Mouse (Mus musculus) macrophage (primary cell): ENCODE measurements at regions not wholly inside any gene's neighbourhood (a gene's known extent, or its start where the extent isn't known, plus 50 kb on each side); places are given as distances from the start of the nearest gene placed in this dataset.

ENCODE experiments used
- H3K27ac ChIP-seq: fragments of 350-480 bp; formaldehyde crosslinking; 2 replicates; pipeline ENCODE4 v1.9.0; 2021
- H3K36me3 ChIP-seq: fragments of 350-480 bp; formaldehyde crosslinking; 2 replicates; pipeline ENCODE4 v1.9.0; 2021; ENCODE audit errors: inconsistent target
- H3K4me3 ChIP-seq: fragments of 350-480 bp; formaldehyde crosslinking; 2 replicates; pipeline ENCODE4 v1.9.0; 2021; ENCODE audit errors: inconsistent target
- H3K79me2 ChIP-seq: fragments of 350-480 bp; formaldehyde crosslinking; 2 replicates; pipeline ENCODE4 v1.9.0; 2021; ENCODE audit errors: inconsistent target
- WGBS: methylation state at CpG from one replicate; pipeline ENCODE4 v1.1.7; 2026; ENCODE audit warnings: inconsistent platforms; ENCODE audit not compliant: missing documents; 5-methylcytosine and 5-hydroxymethylcytosine counted together

DNA sequence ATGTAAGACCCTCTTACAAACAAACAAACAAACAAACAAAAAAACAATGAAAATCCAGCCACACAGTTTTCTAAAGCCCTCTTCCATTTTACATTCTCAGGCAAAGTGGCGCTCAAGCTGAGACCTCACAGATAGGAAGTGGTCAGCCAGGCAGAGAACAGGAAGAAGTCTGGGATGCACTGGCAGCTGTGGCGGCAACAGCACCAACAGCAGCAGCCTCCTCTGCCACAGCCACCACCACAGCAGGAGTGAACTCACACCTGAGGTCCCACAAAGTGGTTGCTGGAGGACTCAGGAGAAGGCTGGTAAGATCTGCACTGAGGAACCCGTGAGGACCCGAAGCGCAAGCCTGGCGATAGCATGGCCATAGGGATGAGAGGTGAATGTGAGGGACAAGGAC, 156.3 kb downstream of the Grm4 start:
- Histone ChIP-seq H3K4me3 (no peak overlapping the region), H3K27ac (no peak overlapping the region)
- 39% methylated on average over 6 of the region's 6 CpGs for WGBS

DNA sequence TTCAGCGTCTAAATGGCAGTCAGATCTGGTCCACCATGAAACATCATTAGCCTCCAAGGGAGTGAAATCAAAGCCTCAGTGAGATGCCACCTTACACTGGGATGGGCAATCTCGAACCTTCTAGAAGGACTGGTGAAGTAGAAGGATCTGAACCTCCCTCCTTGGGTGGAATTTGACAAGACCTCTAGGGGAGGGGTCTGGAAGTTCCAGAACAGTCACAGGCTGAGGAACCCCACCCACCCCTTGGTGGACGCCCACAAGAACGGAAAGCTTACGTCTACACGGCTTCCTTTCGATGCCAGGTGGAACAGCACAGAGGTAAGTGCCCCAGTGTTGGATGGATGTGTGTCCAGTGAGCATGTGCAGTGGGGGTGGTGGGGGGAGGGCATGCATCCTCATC, 156.9 kb downstream of the Grm4 start:
- 84% methylated on average over 7 of the region's 7 CpGs for WGBS
- H3K4me3 ChIP-seq: no peak overlapping the region
- no peak overlapping the region for H3K27ac ChIP-seq
- no peaks in the 10 kb centered on the region for H3K79me2 ChIP-seq
- no peaks in the 10 kb centered on the region for H3K36me3 ChIP-seq

More for the DNA sequence above, 156.3 kb downstream of the Grm4 start:
- no peaks in the 10 kb centered on the region for H3K79me2 ChIP-seq
- no peaks in the 10 kb centered on the region for H3K36me3 ChIP-seq

DNA sequence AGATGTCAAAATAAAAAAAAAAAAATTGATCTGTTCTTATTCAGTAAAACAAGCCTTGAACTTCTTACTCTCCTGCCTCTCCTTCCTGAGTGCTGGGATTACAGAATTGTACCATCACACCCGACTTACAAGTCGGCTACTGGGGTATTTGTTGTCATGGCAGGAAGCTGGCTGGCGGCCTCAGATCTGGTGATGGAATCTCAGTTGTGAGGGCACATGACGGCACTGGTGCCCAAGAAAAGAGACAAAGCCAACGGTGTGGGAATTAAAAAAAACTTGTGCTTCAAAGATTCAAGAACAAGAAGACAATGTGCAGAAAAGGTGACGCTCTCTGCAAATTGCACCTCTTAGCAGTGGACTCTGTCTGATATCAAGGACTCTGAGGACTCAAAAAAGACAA, 157.3 kb downstream of the Grm4 start:
- H3K79me2 ChIP-seq: no peaks in the 10 kb centered on the region
- 73% methylated on average over 6 of the region's 6 CpGs for WGBS

DNA sequence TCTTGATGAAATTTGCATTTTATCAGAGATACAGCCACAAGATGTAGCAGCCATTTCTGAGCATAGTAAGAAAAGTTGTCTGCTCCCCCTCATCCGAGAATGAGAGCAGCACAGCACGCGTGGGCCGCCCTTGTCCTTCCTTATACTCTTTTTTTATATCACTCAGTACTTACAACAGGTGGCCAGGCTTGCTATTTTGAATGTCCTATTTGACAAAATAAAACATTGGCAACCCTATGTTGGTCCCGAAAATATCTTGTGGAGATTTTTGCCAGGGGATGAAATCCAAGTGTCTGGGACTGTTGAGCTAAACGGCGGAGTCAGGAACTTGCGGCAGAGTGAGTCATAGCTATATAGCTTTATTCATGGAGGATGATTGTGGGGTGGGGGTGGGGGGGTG, 158.0 kb upstream of the Lemd2 start:
- WGBS: 92% methylated on average over 5 of the region's 8 CpGs
- no peaks in the 10 kb centered on the region for H3K79me2 ChIP-seq
- no peak overlapping the region for H3K4me3 ChIP-seq
- no peaks in the 10 kb centered on the region for H3K36me3 ChIP-seq
- H3K27ac ChIP-seq: no peak overlapping the region

More for the DNA sequence above, 157.3 kb downstream of the Grm4 start:
- no peak overlapping the region for H3K4me3 ChIP-seq
- no peaks in the 10 kb centered on the region for H3K36me3 ChIP-seq
- H3K27ac ChIP-seq: no peak overlapping the region

DNA sequence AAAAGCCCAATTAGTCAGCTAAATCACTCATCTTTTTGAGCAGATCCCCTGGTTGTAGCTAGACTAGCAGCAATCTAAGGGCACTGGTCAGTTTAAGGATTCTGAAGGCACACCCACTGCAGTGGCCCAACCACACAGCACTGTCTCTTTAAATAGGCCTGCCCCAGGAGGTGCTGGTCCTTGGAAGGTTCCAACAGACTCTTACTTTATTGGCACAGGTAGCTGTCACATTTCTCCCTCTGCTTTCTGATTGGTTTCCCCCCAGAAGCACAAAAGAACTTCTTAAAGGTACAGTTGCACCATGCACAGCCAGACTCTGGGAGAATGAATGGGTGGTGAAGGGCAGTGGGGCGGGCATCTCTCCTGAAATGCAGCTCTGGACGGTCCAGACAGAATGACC, 157.1 kb upstream of the Lemd2 start:
- no peaks in the 10 kb centered on the region for H3K36me3 ChIP-seq
- 93% methylated on average over 2 of the region's 2 CpGs for WGBS
- H3K27ac ChIP-seq: no peak overlapping the region
- no peaks in the 10 kb centered on the region for H3K79me2 ChIP-seq
- H3K4me3 ChIP-seq: no peak overlapping the region

DNA sequence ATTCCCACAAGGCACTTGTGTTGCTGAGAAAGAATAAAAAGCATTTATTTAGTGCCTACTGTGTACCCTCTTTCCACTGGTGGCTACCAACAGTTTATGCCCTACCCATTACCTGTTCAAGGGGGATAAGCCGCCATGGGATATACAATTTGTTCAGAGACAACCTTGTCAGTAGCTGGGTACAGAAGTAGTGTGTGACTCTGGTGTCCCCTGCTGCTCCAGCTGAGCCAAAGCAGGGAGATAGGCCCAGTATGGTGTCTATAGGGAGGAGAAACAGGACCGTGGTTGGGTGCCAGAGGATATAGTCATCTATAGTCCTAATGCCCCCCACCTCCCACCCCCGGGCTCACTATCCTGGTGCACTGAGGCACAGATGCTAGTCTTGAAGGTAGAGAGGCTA, 152.6 kb upstream of the Lemd2 start:
- H3K4me3 ChIP-seq: no peak overlapping the region
- H3K79me2 ChIP-seq: no peaks in the 10 kb centered on the region
- 71% methylated on average over 3 of the region's 3 CpGs for WGBS
- H3K27ac ChIP-seq: no peak overlapping the region
- H3K36me3 ChIP-seq: no peaks in the 10 kb centered on the region

DNA sequence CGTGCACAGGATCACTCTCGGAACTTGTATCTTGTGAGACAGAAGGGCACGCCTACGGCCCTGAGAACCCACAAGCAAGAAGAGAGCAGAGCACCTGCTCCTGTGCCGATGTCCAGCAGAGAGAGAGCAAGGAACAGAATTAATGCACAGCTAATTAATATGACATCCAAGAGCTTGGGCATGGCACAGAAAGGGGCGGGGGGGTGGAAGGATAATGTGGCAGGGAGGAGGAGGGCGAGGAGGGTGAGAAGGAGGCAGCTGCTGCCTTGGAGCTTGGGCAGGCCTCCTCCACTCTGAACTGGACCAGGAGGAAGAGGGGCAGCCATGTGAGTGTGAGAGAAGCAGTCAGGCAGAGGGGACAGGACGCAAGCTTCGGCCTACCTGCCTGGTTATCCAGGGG, 151.4 kb upstream of the Lemd2 start:
- no peak overlapping the region for H3K4me3 ChIP-seq
- 95% methylated on average over 7 of the region's 9 CpGs for WGBS
- H3K27ac ChIP-seq: no peak overlapping the region
- no peaks in the 10 kb centered on the region for H3K36me3 ChIP-seq
- no peaks in the 10 kb centered on the region for H3K79me2 ChIP-seq

DNA sequence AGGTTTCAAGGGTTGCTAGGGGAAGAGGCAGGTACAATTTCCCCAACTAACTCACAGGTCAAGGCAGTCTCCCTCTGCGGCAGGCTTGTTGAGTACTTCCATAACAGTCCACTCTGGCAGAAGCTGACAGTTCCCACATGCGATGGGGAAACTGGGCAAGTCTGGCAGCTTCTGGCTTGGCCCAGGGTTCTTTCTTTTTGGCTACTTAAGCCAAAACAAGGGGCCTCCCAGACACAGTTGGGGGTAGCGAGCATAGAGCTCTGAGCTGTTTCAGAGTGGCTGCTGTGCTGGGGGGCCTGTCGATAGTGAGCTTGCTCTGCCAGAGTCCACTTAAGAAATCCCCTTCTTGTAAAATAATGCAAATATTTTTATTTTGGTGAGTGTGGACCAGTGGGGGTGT, 150.8 kb upstream of the Lemd2 start:
- no peak overlapping the region for H3K27ac ChIP-seq
- H3K4me3 ChIP-seq: no peak overlapping the region
- H3K36me3 ChIP-seq: no peaks in the 10 kb centered on the region
- 94% methylated on average over 4 of the region's 4 CpGs for WGBS
- no peaks in the 10 kb centered on the region for H3K79me2 ChIP-seq

DNA sequence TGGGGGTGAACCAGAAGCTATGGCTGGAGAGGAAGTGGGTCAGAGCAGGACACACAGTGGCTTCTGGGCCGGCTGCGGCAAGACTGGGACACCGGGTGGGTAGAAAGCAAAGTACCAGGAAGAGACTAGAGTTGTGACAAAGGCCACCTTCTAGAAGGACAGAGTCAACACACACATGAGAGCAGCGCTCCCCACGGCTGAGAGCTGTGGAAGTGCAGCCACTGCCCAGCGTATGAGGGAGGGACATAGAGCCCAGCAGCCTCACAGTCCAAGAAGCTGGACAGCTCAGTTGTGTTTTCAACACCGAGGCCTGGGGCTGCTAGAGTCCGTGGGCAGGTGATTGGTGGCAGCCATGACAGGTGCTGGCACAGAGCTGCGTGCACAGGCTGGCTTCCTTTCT, 145.6 kb upstream of the Lemd2 start:
- WGBS: 62% methylated on average over 9 of the region's 9 CpGs
- H3K4me3 ChIP-seq: no peak overlapping the region
- H3K27ac ChIP-seq: no peak overlapping the region
- no peaks in the 10 kb centered on the region for H3K36me3 ChIP-seq
- H3K79me2 ChIP-seq: no peaks in the 10 kb centered on the region

DNA sequence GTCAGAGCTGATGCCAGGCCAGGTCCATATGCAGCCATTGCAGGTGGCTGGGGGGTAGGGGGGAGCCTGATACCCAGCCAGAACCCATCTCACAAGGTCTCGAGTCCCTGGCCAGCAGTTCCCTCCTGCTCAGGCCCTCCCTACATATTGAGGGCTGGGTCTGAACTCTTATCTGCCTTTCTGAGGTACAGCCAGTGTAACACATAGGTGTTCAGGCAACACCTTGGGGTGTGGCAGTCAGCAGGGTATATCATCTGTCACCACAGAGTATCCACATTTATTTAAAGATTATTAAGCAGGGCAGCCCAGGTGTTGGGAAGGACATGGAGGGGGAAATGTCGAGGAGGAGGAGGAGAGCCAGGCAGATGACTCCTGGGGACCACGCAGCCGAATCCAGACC, 145.2 kb upstream of the Lemd2 start:
- no peaks in the 10 kb centered on the region for H3K79me2 ChIP-seq
- no peak overlapping the region for H3K4me3 ChIP-seq
- H3K36me3 ChIP-seq: no peaks in the 10 kb centered on the region
- no peak overlapping the region for H3K27ac ChIP-seq
- WGBS: 85% methylated on average over 3 of the region's 4 CpGs

DNA sequence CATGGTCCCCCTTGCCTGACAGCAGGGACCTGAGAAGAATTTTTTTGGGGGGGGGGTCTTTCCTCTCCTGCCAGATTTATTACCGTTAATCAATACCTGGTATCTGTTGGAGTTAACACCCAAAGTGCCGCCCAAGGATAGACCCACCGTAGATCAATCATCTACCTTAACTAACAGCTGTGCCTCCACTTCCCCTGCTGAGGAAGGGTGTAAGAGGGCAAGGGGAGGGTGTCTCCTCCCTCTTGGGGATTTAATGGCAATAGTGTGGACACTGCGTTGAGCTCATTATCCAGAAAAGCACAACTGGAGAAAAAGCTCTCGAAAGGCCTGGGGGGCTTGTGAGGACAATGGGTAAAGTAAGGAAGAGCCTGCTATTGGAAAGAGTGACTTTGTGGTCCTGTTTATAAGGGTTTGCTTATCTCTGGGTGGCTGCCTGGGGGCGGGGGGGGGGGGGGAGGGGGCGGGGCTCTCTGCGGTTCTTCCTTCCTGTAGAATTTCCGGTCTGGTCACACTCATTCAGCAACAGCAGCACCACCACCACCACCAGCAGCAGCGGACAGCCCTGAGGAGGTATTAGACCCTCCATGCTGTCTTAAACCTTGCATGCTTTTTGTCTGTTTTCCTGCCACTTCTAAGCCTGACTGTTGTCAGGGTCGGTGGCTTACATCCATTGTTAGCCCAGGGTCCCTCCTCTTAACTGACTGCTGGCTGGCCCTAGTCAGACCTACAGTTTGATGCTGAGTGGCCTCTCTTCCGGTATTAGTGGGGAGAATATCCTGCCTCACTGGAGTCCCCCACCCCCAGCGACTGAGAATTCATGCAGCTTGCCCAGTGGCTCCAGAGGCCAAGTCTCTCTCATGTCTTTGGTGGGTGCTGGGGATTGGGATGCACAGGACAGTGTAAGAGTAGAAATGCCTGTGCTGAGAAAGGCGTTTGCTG, 138.0 kb upstream of the Lemd2 start:
- WGBS: 14% methylated on average over 11 of the region's 14 CpGs
- H3K36me3 ChIP-seq: no peaks in the 10 kb centered on the region

DNA sequence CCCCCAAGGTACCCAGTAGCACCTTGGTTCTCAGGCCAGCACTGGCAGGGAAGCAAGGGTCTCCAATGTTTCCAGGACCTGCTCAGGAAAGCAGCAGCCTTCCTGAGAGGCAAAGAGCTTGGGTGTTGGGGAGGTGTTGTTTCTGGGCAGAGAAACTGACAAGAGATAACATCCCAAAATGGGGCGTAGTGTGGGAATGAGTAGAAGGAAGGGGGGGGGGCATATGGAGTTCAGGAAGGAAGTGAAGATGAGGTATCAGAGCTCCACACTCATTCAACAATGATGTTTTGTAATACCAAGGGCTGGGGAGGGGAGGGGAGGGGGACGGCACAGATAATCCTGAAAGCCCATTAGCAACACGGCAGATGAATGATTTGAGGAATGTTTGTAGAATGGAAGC, 135.6 kb upstream of the Lemd2 start:
- no peak overlapping the region for H3K27ac ChIP-seq
- no peaks in the 10 kb centered on the region for H3K36me3 ChIP-seq
- H3K79me2 ChIP-seq: no peaks in the 10 kb centered on the region
- 34% methylated on average over 3 of the region's 3 CpGs for WGBS
- H3K4me3 ChIP-seq: no peak overlapping the region

More for the DNA sequence above, 138.0 kb upstream of the Lemd2 start:
- Histone ChIP-seq H3K27ac (no peak overlapping the region), H3K79me2 (no peaks in the 10 kb centered on the region), H3K4me3 (peak overlapping the region; percentile 7; the same call in 1 of the 2 replicates)

DNA sequence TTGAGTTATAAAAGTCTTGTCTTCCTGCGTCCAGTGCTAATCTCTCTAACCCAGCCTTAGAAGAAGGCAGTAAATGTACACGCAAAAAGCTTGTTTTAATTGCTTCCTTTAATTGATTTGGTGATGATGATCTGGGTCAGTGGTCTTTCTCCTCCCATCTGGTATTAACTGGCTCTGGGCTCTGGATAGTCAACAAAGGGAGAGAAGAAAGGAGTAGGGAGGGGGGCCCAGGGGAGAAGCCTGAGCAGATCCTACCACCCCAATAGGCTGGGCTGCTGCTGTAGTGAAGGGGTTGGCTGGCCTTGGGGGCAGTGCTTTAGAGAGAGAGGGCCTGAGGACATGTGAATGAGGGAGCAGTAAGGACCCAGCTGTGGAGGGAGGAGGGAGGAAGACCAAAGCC, 135.0 kb upstream of the Lemd2 start:
- 96% methylated on average over 2 of the region's 2 CpGs for WGBS
- no peaks in the 10 kb centered on the region for H3K79me2 ChIP-seq
- no peak overlapping the region for H3K4me3 ChIP-seq
- H3K27ac ChIP-seq: no peak overlapping the region
- no peaks in the 10 kb centered on the region for H3K36me3 ChIP-seq

DNA sequence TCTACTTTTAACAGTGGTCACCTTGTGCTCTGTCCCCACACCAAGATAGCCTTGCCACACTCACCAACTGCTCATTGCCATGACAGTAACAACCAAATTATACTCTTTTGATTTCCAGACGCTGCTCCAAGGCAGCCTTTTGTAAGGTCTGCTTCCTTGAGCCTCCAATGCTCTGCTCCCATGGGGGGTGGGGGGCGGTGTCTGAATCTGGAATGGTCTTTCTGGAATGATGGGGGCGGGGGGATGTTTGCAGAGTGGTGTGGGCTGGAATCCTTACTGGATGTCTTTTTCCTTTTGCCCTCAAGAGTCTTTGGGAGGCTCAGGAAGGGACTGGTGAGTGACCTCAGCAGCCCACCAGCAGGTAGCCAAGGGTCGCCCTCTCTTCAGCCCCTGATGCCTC, 131.4 kb upstream of the Lemd2 start:
- Histone ChIP-seq H3K27ac (no peak overlapping the region), H3K4me3 (no peak overlapping the region), H3K36me3 (no peaks in the 10 kb centered on the region), H3K79me2 (no peaks in the 10 kb centered on the region)
- 85% methylated on average over 4 of the region's 4 CpGs for WGBS

DNA sequence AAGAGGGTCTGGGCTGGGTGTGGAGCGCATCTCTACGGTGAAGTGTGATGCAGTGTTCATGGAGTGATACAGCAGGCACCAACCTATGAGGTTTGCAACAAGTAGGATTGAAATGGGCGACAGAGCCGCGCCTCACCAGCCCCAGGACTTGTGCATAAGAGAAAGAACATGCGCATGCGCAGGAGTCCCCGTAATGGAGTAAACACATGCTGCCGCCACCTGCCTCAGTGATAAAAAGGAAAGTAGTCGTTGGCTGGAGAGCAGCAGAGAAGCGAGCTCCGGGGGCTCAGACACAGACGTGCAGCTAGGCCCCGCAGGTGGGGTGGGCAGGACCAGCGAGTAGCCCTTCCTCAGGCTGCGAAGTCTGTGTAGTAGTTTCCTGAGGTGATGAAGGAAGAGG, 129.3 kb upstream of the Lemd2 start:
- 92% methylated on average over 16 of the region's 16 CpGs for WGBS
- Histone ChIP-seq H3K4me3 (no peak overlapping the region), H3K79me2 (no peaks in the 10 kb centered on the region), H3K36me3 (no peaks in the 10 kb centered on the region), H3K27ac (no peak overlapping the region)

DNA sequence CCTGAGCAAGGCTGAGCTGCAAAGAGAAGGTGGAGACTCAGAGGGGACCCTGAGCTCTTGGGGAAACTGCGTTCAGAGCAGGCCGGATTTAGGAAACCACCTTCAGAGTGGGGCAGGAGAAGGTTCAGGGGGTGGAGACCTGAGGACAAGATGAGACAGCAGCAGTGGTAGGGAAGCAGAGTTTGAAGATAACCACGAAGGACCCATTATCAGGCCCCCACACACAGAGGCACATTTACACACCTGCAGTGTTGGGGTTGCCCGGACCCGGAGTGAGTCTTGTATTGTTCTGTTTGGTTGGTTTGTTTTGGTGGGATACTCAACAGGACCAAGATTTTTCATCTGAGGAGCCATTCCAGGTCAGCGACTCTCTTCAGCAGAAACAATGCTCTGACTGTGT, 128.9 kb upstream of the Lemd2 start:
- Histone ChIP-seq H3K79me2 (no peaks in the 10 kb centered on the region), H3K36me3 (no peaks in the 10 kb centered on the region), H3K27ac (no peak overlapping the region), H3K4me3 (no peak overlapping the region)
- 57% methylated on average over 6 of the region's 6 CpGs for WGBS
